Mouse (Mus musculus): ENCODE data around the gene Smox.

Gene Smox

GRCm38 (mm10) chr2:131517550-131517949 is 26.3 kb downstream of the Smox start:
- no peak for DNase-seq

DNA sequence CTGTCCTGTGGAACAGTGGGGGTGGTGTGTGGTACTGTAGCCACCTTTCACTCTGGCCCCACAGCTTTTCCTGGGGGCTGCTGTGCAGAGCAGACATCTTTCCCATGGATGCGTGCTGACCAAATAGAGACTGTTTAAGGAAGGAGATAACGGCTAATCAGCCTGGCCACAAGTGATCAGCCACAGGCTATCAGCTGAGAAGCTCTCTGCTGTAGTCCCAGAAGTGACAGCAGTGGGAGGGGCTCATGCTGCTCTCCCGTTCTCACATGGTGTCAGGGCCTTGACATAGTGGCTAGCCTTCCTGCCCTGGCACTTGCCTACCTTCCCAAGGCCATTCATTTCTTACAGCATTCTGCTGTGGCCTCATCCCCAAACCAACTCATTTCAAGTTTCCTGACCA is 27.5 kb downstream of the Smox start:
- DNase-seq: no peak

DNA sequence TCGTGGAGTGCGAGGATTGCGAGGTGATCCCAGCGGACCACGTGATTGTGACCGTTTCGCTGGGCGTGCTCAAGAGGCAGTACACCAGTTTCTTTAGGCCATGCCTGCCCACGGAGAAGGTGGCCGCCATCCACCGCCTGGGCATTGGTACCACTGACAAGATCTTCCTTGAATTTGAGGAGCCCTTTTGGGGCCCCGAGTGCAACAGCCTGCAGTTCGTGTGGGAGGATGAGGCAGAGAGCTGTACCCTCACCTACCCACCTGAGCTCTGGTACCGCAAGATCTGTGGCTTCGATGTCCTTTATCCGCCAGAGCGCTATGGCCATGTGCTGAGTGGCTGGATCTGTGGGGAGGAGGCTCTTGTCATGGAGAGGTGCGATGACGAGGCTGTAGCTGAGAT is 29.4 kb downstream of the Smox start:
- no peak for DNase-seq

GRCm38 (mm10) chr2:131527061-131527460 is 35.8 kb downstream of the Smox start:
- peak in 1 of 2 experiments; percentile 37 for DNase-seq

DNA sequence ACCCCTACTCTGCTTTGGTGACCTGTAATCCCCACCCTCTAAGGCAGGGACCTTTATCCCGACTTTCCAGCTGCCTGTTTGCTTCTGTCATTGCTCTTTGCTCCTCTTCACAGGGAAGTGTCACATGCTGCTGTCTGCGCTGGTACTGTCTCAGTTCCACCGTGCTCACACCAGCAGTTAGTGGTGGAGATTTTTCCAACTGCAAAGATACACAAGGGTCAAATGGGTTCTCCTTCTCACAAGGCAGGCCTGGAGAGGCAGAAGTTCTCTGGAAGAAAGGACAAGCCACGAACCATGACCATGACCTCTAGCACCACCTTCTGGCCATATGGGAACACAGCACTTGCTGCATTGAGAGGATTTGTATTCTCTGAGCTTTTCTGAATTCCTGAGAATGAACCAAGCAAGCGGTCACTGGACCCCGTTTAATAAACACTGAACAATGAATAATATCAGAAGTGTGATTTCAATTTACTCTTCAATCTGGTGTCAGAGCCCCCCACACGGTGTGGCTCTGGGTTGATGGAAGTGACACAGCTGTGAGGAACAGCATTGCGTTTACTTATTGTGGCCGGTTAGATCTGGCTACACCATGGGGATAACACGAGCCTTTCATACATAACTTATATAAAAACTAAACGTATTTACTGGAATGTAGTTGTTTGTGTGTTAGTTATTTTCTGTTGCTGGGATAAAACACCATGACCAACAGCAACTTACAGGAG is 38.8 kb downstream of the Smox start:
- peak; percentile 67 to 73 for DNase-seq

DNA sequence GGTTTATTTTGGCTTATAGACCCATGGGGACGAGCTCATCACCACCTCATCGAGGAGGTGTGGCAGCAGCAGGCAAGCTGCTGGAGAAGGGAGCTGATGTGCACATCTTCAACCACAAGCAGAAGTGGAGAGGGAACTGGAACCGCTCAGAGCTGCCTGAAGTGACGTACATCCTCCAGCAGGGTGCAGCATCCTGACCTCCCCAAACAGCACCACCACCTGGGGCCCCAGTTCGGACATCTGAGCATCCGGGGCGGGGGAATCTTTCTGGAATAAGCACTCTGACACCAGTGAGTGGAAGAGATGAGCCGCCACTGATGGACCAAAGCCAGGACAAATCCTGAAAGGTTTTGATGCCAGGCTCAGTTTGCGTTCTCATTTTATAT is 39.3 kb downstream of the Smox start:
- DNase-seq: peak; percentile 43 to 63

DNA sequence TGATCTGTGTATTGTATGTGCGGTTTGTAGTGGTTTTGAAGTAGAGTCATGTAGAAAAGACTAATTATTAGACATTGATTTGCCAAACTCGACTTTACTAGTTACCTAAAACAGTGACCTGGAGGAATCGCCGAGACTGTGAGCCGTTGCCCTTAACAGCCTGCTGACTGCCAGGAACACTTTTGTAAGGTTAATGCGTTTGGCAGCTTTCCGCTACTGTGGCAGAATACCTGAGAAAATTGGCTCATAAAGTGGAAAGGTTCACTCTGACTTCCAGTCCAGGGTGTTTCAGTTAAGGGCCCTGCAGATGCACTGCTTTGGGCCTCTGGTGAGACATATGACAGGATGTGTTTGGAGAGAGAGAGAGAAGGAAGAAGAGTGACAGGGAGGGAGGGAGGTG is 40.0 kb downstream of the Smox start:
- DNase-seq: peak; percentile 43 to 51

- DNase-seq: no peak
These were observed 43.9 kb downstream of the Smox start for GRCm38 (mm10) chr2:131535168-131535567.

DNA sequence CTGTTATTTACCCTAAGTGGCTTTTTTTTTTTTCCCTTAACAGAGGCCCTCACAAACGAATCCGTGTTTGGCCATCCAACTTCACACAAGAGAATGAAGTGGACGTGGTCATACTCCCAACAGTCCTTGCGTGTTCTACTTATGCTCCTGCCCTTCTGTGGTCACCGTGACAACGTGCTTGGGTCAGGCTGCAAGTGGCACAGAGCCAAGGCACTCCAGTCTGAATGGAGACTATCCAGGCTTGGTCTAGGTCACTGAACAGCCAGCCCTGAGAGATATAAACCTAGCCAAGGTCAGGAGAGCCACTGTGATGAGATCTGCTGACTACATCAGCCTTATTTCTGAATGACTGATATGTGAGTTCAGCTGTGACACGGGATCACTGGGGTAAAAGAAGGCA is 47.0 kb downstream of the Smox start:
- DNase-seq: peak; percentile 61 to 67

GRCm38 (mm10) chr2:131539780-131540179 is 48.5 kb downstream of the Smox start:
- DNase-seq: no peak

GRCm38 (mm10) chr2:131541686-131542085 is 50.4 kb downstream of the Smox start:
- no peak for DNase-seq

GRCm38 (mm10) chr2:131542531-131542930 is 51.2 kb downstream of the Smox start:
- DNase-seq: no peak

GRCm38 (mm10) chr2:131545386-131546307 is 54.4 kb downstream of the Smox start:
- peak; percentile 58 to 71 for DNase-seq

- no peak for DNase-seq
These were observed 55.0 kb downstream of the Smox start for GRCm38 (mm10) chr2:131546308-131546700.

- DNase-seq: no peak
These were observed 55.6 kb downstream of the Smox start for GRCm38 (mm10) chr2:131546745-131547408.

DNA sequence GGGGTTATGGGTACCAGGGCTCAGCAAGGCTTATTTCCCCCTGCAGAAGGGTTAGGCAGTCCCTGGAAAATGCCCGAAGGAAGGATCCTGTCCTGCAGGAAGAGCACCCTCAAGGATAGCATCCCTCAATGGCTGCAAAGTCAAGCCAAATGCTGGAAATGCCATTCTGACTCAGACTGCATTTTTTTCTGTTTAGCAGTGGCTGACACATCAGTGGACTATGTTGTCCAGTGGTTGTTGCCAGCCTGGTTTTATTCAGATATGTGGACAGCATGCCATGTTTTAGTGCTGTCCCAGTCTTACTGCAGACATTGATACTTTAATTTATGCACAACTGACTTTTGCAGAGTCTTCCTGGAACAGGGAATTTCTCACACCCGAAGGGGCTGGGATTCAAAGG is 57.0 kb downstream of the Smox start:
- no peak for DNase-seq

DNA sequence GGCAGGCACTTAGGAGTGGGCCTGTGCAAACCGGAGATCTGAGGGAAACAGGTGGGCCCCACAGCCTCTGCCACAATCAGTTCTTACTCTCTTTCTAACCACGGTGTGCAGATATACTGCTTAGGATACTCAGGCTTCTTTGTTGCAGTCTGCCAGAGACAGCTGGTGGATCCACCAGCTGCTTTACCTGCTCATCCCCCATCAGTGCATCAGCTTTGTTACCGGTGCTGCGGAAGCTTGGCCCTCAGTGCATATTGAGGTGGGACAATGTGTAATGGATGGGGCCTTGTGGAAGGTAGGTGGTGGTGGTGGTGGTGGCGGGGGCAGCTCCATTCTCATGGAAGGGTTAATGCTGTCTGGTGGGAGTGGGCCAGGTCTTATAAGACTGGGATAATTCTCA is 57.8 kb downstream of the Smox start:
- no peak for DNase-seq

- no peak for DNase-seq
These were observed 59.2 kb downstream of the Smox start for GRCm38 (mm10) chr2:131550474-131550873.

- no peak for DNase-seq
These were observed 59.6 kb downstream of the Smox start for GRCm38 (mm10) chr2:131550906-131551305.

GRCm38 (mm10) chr2:131551701-131552620 is 60.7 kb downstream of the Smox start:
- DNase-seq: no peak

GRCm38 (mm10) chr2:131552736-131553400 is 61.6 kb downstream of the Smox start:
- DNase-seq: no peak

GRCm38 (mm10) chr2:131557896-131558295 is 66.6 kb downstream of the Smox start:
- no peak for DNase-seq
